In the genomic region with DNA sequence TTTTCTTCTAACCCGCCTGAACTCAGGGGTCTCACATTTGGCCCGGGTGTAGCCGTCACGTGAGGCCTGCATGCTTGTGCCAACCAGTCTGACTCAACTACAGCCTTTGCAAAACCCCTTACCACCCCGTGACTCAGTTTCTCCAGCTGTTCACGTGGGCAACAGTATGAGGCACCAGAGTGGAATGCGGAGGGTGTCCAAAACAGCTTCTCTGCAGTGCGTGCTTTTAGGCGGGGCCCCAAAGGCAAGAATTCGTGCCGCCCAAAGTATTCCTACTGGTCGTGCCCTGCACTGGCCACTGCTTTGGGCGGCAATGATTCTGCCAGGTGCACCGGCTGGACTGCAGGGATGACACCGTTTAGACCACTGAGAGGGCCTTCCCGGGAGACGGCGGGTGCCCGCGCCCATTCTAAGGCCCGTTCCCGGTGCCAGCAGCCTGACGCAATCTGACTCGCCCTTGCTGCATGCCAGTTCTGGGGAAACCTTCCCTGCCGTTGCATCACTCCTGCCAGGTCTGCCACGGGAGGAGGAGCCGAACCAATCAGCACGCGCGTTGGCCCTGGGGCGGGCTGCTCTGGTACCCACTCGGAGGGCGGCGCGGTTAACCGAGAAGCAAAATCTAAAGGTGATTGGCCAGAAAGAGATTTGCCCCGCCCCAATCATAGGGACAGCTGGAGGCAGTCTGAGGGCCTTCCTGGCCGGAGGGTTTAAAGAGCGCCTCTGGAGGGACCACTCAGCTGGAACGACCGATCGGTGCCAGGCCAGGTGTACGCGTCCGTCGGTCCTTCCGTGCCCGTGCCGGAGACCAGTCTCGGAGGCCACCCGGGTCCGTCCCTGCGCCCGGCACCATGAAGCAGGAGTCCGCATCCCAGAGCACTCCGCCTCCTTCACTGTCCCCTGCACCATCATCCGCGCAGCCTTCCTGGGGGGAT, we compare ENCODE assay signal across 8 mouse cellular contexts. TPM values are rescaled to one million over a fixed set of nuclear protein-coding genes. Genes with fewer than 3 reads are reported as not detected.
DNase-seq lines count a peak whose midpoint lies in the region; ATAC-seq and TF ChIP-seq lines count a peak whose summit lies in the region.

A gene (plus strand): TSS at position 675 of the 932 bp plus-strand sequence.

- H3K9me3 ChIP-seq in forebrain, embryonic 16.5 days (ENCODE audit: control insufficient read depth, low read length), result no peaks in the 10 kb centered on the region
- no peaks in the 10 kb centered on the region for H3K9me3 ChIP-seq in lung, embryonic 15.5 days

- no peaks in the 10 kb centered on the region for H3K27me3 ChIP-seq in cerebellum, adult 2 months (ENCODE audit: control insufficient read depth, insufficient read depth, low read length)
- no peaks in the 10 kb centered on the region; the same call in 1 of the 2 replicates for H3K27me3 ChIP-seq in forebrain, embryonic 16.5 days (replicated peaks; ENCODE audit: control insufficient read depth, insufficient read depth, low read length)
- H3K27me3 ChIP-seq in lung, embryonic 15.5 days, result peaks cover 24% of the 10 kb centered on the region

- TF ChIP-seq POLR2A in cerebellum, adult 2 months (IDR thresholded peaks at IDR 0.05; ENCODE audit: borderline replicate concordance, insufficient read depth, low read length), result peak; percentile 67; the same call in 1 of the 2 replicates

- peak within 1 kb of the TSS; percentile 87 for H3K4me3 ChIP-seq in cerebellum, adult 2 months (replicated peaks; ENCODE audit: insufficient read depth, low read depth, low read length)
- H3K4me3 ChIP-seq in forebrain, embryonic 16.5 days (replicated peaks; ENCODE audit: low read length), result peak within 1 kb of the TSS; percentile 75
- peak within 1 kb of the TSS; percentile 50 for H3K4me3 ChIP-seq in lung, embryonic 15.5 days

- peak within 1 kb of the TSS; percentile 94 for H3K4me2 ChIP-seq in forebrain, embryonic 16.5 days (ENCODE audit: low read length)
- H3K4me2 ChIP-seq in lung, embryonic 15.5 days, result peak within 1 kb of the TSS; percentile 89

- ATAC-seq in forebrain, embryonic 16.5 days, result peak; percentile 100
- ATAC-seq in lung, embryonic 15.5 days (ENCODE audit: borderline replicate concordance, extremely low read depth, low FRiP score, low TSS enrichment), result peak; percentile 92

- peaks cover 10% of the 10 kb centered on the region; the same call in 1 of the 2 replicates for H3K4me1 ChIP-seq in cerebellum, adult 2 months (ENCODE audit: control insufficient read depth, insufficient read depth, low read length)
- peaks cover 12% of the 10 kb centered on the region for H3K4me1 ChIP-seq in forebrain, embryonic 16.5 days (replicated peaks; ENCODE audit: control insufficient read depth, insufficient read depth, low read length)
- H3K4me1 ChIP-seq in lung, embryonic 15.5 days, result peaks cover 14% of the 10 kb centered on the region

- H3K9ac ChIP-seq in forebrain, embryonic 16.5 days (replicated peaks; ENCODE audit: low read depth, low read length), result peak within 1 kb of the TSS; percentile 75
- H3K9ac ChIP-seq in lung, embryonic 15.5 days, result peak within 1 kb of the TSS; percentile 41

- H3K36me3 ChIP-seq in forebrain, embryonic 16.5 days (ENCODE audit: control insufficient read depth, insufficient read depth), result no peaks in the 10 kb centered on the region
- H3K36me3 ChIP-seq in lung, embryonic 15.5 days, result no peaks in the 10 kb centered on the region

- peak within 1 kb of the TSS; percentile 70 for H3K27ac ChIP-seq in cerebellum, adult 2 months (ENCODE audit: insufficient read depth, low read length)
- no peak within 1 kb of the TSS for H3K27ac ChIP-seq in forebrain, embryonic 16.5 days (ENCODE audit: low read length)
- H3K27ac ChIP-seq in lung, embryonic 15.5 days, result no peak within 1 kb of the TSS

- WGBS in cerebellum, adult 2 months, result 4% methylated on average over 58 of the region's 58 CpGs
- WGBS in forebrain, embryonic 16.5 days, result 4% methylated on average over 58 of the region's 58 CpGs
- WGBS in lung, embryonic 15.5 days, result 5% methylated on average over 58 of the region's 58 CpGs

- no peak for TF ChIP-seq CTCF in cerebellum, adult 2 months (IDR thresholded peaks at IDR 0.05; ENCODE audit: borderline replicate concordance, insufficient read depth, low read depth, low read length)

- DNase-seq in MN1 (ENCODE audit: low spot score), result peak; percentile 96
- peak; percentile 96 to 97 for DNase-seq in cerebellum, adult 2 months
- peak; percentile 78 for DNase-seq in heart, postnatal 4 days
- DNase-seq in layer of hippocampus, adult 9-10 months (ENCODE audit: low spot score), result peak; percentile 84
- DNase-seq in ovary, postnatal 10 days (ENCODE audit: low spot score), result peak; percentile 74
- peak; percentile 40 to 49 for DNase-seq in thymus, postnatal 10 days (ENCODE audit: low spot score in 2 of 2)

RNA-seq across cellular contexts. Expression of the gene that starts here (rescaled TPM):
- 8.1 and 9.8 TPM in 2 replicates for polyA plus RNA-seq in cerebellum, adult 2 months (2012; rRNA removed)
- polyA plus RNA-seq in forebrain, embryonic 16.5 days (2015; fragmentation: Nextera tagmentation; extraction: Ambion mirVana), result 4.6 and 11.3 TPM in 2 replicates
- total RNA-seq in heart, postnatal 4 days (2021), result under 1 TPM; 0.43 to 0.81 TPM
- polyA plus RNA-seq in lung, embryonic 15.5 days (2015; fragmentation: Nextera tagmentation; extraction: Ambion mirVana), result 0.59 and 1.1 TPM in 2 replicates

Comparison
In these comparisons a context has a peak if more than half of its experiments do, and no peak if none do; other contexts are left out.
1. Peak in DNase-seq in heart, postnatal 4 days; RNA of the gene not detected or under 1 TPM.
2. DNase-seq: peak in every context shown above with its lines; median percentile 96 in cerebellum, adult 2 months; 96 in MN1; 84 in layer of hippocampus, adult 9-10 months; 78 in heart, postnatal 4 days; 74 in ovary, postnatal 10 days; 44 in thymus, postnatal 10 days.